Mouse (Mus musculus) naive thymus-derived CD4-positive, alpha-beta T cell, adult 5 months (primary cell): Measurements from ENCODE around the gene Bglap2. TPM values are rescaled to one million over a fixed set of nuclear protein-coding genes. Genes with fewer than 3 reads are reported as not detected.

Experiments used
- polyA plus RNA-seq: library from polyadenylated mRNA; unstranded; fragments of 100-300 nt; shearing (Covaris generic); gene quantifications from one replicate; pipeline ENCODE4 v1.2.1, GENCODE M21; 2017

The Bglap2 gene
- polyA plus RNA-seq, result not detected

GRCm38 (mm10) chr3:88378599-88378998 lies at the start of gene Bglap2:
Bglap2 (minus strand) TSS chr3:88378699.

GRCm38 (mm10) chr3:88424605-88425329 lies 46.3 kb upstream of the Bglap2 start, which contains the start of gene Slc25a44:
Slc25a44 (minus strand) TSS chr3:88425139.

GRCm38 (mm10) chr3:88409741-88410644 lies 31.5 kb upstream of the Bglap2 start, which contains the start of gene Pmf1:
Pmf1 (minus strand) TSS chr3:88410331.

GRCm38 (mm10) chr3:88384364-88384763 lies 5.9 kb upstream of the Bglap2 start, which contains the start of gene Bglap:
Bglap (minus strand) TSS chr3:88384464.

GRCm38 (mm10) chr3:88372643-88373042 lies 5.9 kb downstream of the Bglap2 start, which contains the start of gene Bglap3:
Bglap3 (minus strand) TSS chr3:88372743.

GRCm38 (mm10) chr3:88364337-88364736 lies 14.2 kb downstream of the Bglap2 start, which contains the start of gene Paqr6:
Paqr6 (plus strand) TSS chr3:88364584.

GRCm38 (mm10) chr3:88336058-88337013 lies 42.2 kb downstream of the Bglap2 start, which contains the start of the genes Tmem79 and Smg5:
Tmem79 (minus strand) TSS chr3:88336148.
Smg5 (plus strand) TSS chr3:88336260.

Other genes with a start within 250 kb of the Bglap2 start
- gene Mef2d, start 236.3 kb downstream of the Bglap2 start, polyA plus RNA-seq, result 279 TPM
- gene Rhbg, start 124.0 kb downstream of the Bglap2 start, polyA plus RNA-seq, result not detected
- not detected for gene Gm38392, start 91.5 kb downstream of the Bglap2 start, polyA plus RNA-seq
- 8.9 TPM for gene Tsacc, start 81.7 kb downstream of the Bglap2 start, polyA plus RNA-seq
- 309 TPM for gene Cct3, start 81.6 kb downstream of the Bglap2 start, polyA plus RNA-seq
- gene Glmp, start 53.7 kb downstream of the Bglap2 start, polyA plus RNA-seq, result 136 TPM
- 1.1 TPM for gene Tmem79, start 42.6 kb downstream of the Bglap2 start, polyA plus RNA-seq
- 63.0 TPM for gene Smg5, start 42.4 kb downstream of the Bglap2 start, polyA plus RNA-seq
- gene Paqr6, start 14.1 kb downstream of the Bglap2 start, polyA plus RNA-seq, result not detected
- not detected for gene Bglap3, start 6.0 kb downstream of the Bglap2 start, polyA plus RNA-seq
- not detected for gene Bglap, start 5.8 kb upstream of the Bglap2 start, polyA plus RNA-seq
- gene Pmf1, start 31.6 kb upstream of the Bglap2 start, polyA plus RNA-seq, result 48.2 TPM
- gene Slc25a44, start 46.4 kb upstream of the Bglap2 start, polyA plus RNA-seq, result 17.4 TPM
- 177 TPM for gene Sema4a, start 82.5 kb upstream of the Bglap2 start, polyA plus RNA-seq
- 27.4 TPM for gene Lmna, start 131.3 kb upstream of the Bglap2 start, polyA plus RNA-seq
- 0.20 TPM for gene Mex3a, start 153.7 kb upstream of the Bglap2 start, polyA plus RNA-seq
- 0.32 TPM for gene Rab25, start 169.6 kb upstream of the Bglap2 start, polyA plus RNA-seq
- gene Lamtor2, start 174.4 kb upstream of the Bglap2 start, polyA plus RNA-seq, result 107 TPM
- gene Ubqln4, start 175.1 kb upstream of the Bglap2 start, polyA plus RNA-seq, result 52.6 TPM
- gene Ssr2, start 197.2 kb upstream of the Bglap2 start, polyA plus RNA-seq, result 66.4 TPM
- 64.4 TPM for gene Arhgef2, start 227.3 kb upstream of the Bglap2 start, polyA plus RNA-seq